Mouse (Mus musculus) C2C12 (cell line): ENCODE data around the gene Elavl4.

Experiments used
- CTCF ChIP-seq: IDR thresholded peaks from one replicate; pipeline ENCODE4 v1.5.1; 2011; ENCODE audit not compliant: control insufficient read depth, insufficient read depth, insufficient read length
- MAX ChIP-seq: IDR thresholded peaks from one replicate; pipeline ENCODE4 v1.6.1; 2011; ENCODE audit warnings: mild to moderate bottlenecking, control low read depth
- USF1 ChIP-seq: IDR thresholded peaks from one replicate; pipeline ENCODE4 v1.6.1; 2011; ENCODE audit warnings: low read depth, mild to moderate bottlenecking, control low read depth, moderate library complexity

- no peak for TF ChIP-seq CTCF
- TF ChIP-seq MAX, result no peak
- no peak for TF ChIP-seq USF1
Measured at GRCm38 (mm10) chr4:110199897-110200296, 151.8 kb downstream of the Elavl4 start.
